Comparison of ENCODE assay signal across 7 mouse cellular contexts in the genomic region with DNA sequence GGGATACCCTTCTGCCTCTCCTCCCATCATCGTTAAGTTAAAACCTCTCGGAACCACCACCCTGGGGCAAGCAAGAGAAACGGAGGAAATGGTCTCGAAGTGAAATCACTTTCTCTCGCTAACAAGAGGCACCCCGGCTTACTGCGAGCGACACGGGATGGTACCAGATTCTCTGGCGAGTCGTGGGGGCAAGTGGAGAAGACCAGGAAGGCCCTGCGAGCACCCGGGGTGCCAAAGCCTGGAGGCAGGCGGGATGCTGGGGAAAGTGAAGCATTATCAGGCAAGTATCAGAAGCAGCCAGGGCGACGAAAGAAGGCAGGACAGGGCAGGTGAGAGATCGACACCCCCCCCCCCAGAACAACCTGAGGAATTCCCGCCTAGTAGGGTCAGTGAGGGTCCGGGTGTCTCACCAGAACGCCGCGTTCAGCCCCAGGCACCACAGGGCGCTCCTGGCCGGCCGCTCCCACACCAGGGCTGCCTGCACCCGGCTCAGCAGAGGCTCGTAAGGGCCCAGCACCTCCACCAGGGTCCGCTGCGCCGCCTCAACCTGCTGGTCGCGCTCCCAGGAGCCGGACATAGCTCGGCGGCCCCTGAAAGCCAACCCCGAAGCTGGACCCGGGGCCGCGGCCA. TPM values are rescaled to one million over a fixed set of nuclear protein-coding genes. Genes with fewer than 3 reads are reported as not detected.
DNase-seq lines count a peak whose midpoint lies in the region; ATAC-seq and TF ChIP-seq lines count a peak whose summit lies in the region.

No protein-coding gene starts in this region.

- DNase-seq in right cerebral cortex, postnatal 4 days: peak; percentile 12
- DNase-seq in right cerebral cortex, postnatal 10 days (ENCODE audit: low spot score in 2 of 2): no peak
- DNase-seq in hindbrain, postnatal 0 days (ENCODE audit: low spot score): no peak
- no peak for DNase-seq in midbrain, embryonic 11.5 days (ENCODE audit: low spot score, missing footprints)
- no peak for DNase-seq in urinary bladder, postnatal 10 days (ENCODE audit: low spot score)
- DNase-seq in adrenal gland, adult (ENCODE audit: inconsistent age in 2 of 2, low spot score in 1 of 2): no peak

- peak; percentile 79; the same call in 1 of the 2 replicates for ATAC-seq in embryonic facial prominence, embryonic 12.5 days (ENCODE audit: insufficient number of reproducible peaks, insufficient read depth, low FRiP score, low TSS enrichment)
- peak; percentile 71 for ATAC-seq in hindbrain, postnatal 0 days
- peak; percentile 80 for ATAC-seq in midbrain, embryonic 11.5 days (ENCODE audit: low FRiP score)

- no peaks in the 10 kb centered on the region for H3K9me3 ChIP-seq in embryonic facial prominence, embryonic 12.5 days
- H3K9me3 ChIP-seq in hindbrain, postnatal 0 days (ENCODE audit: low read length): no peaks in the 10 kb centered on the region
- no peaks in the 10 kb centered on the region for H3K9me3 ChIP-seq in midbrain, embryonic 11.5 days (ENCODE audit: control insufficient read depth, low read length)

- peak overlapping the region; percentile 86 for H3K27ac ChIP-seq in embryonic facial prominence, embryonic 12.5 days
- H3K27ac ChIP-seq in hindbrain, postnatal 0 days: peak overlapping the region; percentile 94
- peak overlapping the region; percentile 58 for H3K27ac ChIP-seq in midbrain, embryonic 11.5 days (ENCODE audit: low read depth, low read length)

- H3K4me3 ChIP-seq in embryonic facial prominence, embryonic 12.5 days: peak overlapping the region; percentile 92
- H3K4me3 ChIP-seq in hindbrain, postnatal 0 days (ENCODE audit: low read length): peak overlapping the region; percentile 97
- H3K4me3 ChIP-seq in midbrain, embryonic 11.5 days (ENCODE audit: low read depth, low read length): peak overlapping the region; percentile 87

- under 1% methylated on average over 35 of the region's 39 CpGs for WGBS in embryonic facial prominence, embryonic 12.5 days
- WGBS in hindbrain, postnatal 0 days: under 1% methylated on average over 39 of the region's 39 CpGs
- WGBS in midbrain, embryonic 11.5 days: 2% methylated on average over 37 of the region's 39 CpGs

- peak overlapping the region; percentile 96 for H3K4me2 ChIP-seq in embryonic facial prominence, embryonic 12.5 days (replicated peaks)
- H3K4me2 ChIP-seq in hindbrain, postnatal 0 days (ENCODE audit: low read depth, low read length): peak overlapping the region; percentile 78
- H3K4me2 ChIP-seq in midbrain, embryonic 11.5 days: peak overlapping the region; percentile 65

- H3K9ac ChIP-seq in embryonic facial prominence, embryonic 12.5 days: peak overlapping the region; percentile 93
- peak overlapping the region; percentile 93 for H3K9ac ChIP-seq in hindbrain, postnatal 0 days (replicated peaks; ENCODE audit: low read length)
- peak overlapping the region; percentile 92 for H3K9ac ChIP-seq in midbrain, embryonic 11.5 days (ENCODE audit: low read length)

- TF ChIP-seq CTCF in hindbrain, postnatal 0 days (IDR thresholded peaks at IDR 0.05; ENCODE audit: low read depth): peak; percentile 24; the same call in 1 of the 2 replicates

- H3K36me3 ChIP-seq in embryonic facial prominence, embryonic 12.5 days: peaks cover 24% of the 10 kb centered on the region
- H3K36me3 ChIP-seq in hindbrain, postnatal 0 days (ENCODE audit: insufficient read depth, low read length): peaks cover 6% of the 10 kb centered on the region
- peaks cover 2% of the 10 kb centered on the region for H3K36me3 ChIP-seq in midbrain, embryonic 11.5 days (ENCODE audit: control insufficient read depth, insufficient read depth, low read length)

- peaks cover 27% of the 10 kb centered on the region for H3K4me1 ChIP-seq in embryonic facial prominence, embryonic 12.5 days
- peaks cover 14% of the 10 kb centered on the region; the same call in 1 of the 2 replicates for H3K4me1 ChIP-seq in hindbrain, postnatal 0 days (ENCODE audit: insufficient read depth, low read length)
- H3K4me1 ChIP-seq in midbrain, embryonic 11.5 days (ENCODE audit: control insufficient read depth, insufficient read depth, low read length): peaks cover 17% of the 10 kb centered on the region

- no peaks in the 10 kb centered on the region for H3K27me3 ChIP-seq in embryonic facial prominence, embryonic 12.5 days
- H3K27me3 ChIP-seq in hindbrain, postnatal 0 days (ENCODE audit: insufficient read depth, low read length): no peaks in the 10 kb centered on the region
- H3K27me3 ChIP-seq in midbrain, embryonic 11.5 days (ENCODE audit: control insufficient read depth, insufficient read depth, low read length): no peaks in the 10 kb centered on the region

RNA-seq across cellular contexts. Expression of gene Retreg3, which starts 0.4 kb away (rescaled TPM):
- 17.0 and 18.6 TPM in 2 replicates for polyA plus RNA-seq in embryonic facial prominence, embryonic 12.5 days (2016; fragmentation: Nextera tagmentation; extraction: Ambion mirVana)
- total RNA-seq in hindbrain, postnatal 0 days (2014; rRNA removed): 56.8 and 68.4 TPM in 2 replicates
- 23.4 and 24.7 TPM in 2 replicates for polyA plus RNA-seq in hindbrain, postnatal 0 days (2015; fragmentation: Nextera tagmentation; extraction: Ambion mirVana)
- 11.0 and 11.4 TPM in 2 replicates for polyA plus RNA-seq in midbrain, embryonic 11.5 days (2014; fragmentation: Nextera tagmentation; extraction: Ambion mirVana)

RNA-seq across cellular contexts. Expression of gene Tubg1, which starts 0.5 kb away (rescaled TPM):
- 81.7 and 83.6 TPM in 2 replicates for polyA plus RNA-seq in embryonic facial prominence, embryonic 12.5 days (2016; fragmentation: Nextera tagmentation; extraction: Ambion mirVana)
- 59.3 and 68.3 TPM in 2 replicates for total RNA-seq in hindbrain, postnatal 0 days (2014; rRNA removed)
- 71.5 and 72.8 TPM in 2 replicates for polyA plus RNA-seq in hindbrain, postnatal 0 days (2015; fragmentation: Nextera tagmentation; extraction: Ambion mirVana)
- polyA plus RNA-seq in midbrain, embryonic 11.5 days (2014; fragmentation: Nextera tagmentation; extraction: Ambion mirVana): 96.3 and 108 TPM in 2 replicates

RNA-seq across cellular contexts. Expression of gene Psmc3ip, which starts 24.0 kb away (rescaled TPM):
- polyA plus RNA-seq in embryonic facial prominence, embryonic 12.5 days (2016; fragmentation: Nextera tagmentation; extraction: Ambion mirVana): 45.7 and 46.0 TPM in 2 replicates
- total RNA-seq in hindbrain, postnatal 0 days (2014; rRNA removed): 2.9 and 5.5 TPM in 2 replicates
- polyA plus RNA-seq in hindbrain, postnatal 0 days (2015; fragmentation: Nextera tagmentation; extraction: Ambion mirVana): 16.3 and 17.5 TPM in 2 replicates
- polyA plus RNA-seq in midbrain, embryonic 11.5 days (2014; fragmentation: Nextera tagmentation; extraction: Ambion mirVana): 57.0 and 64.8 TPM in 2 replicates

RNA-seq across cellular contexts. Expression of gene Mlx, which starts 32.2 kb away (rescaled TPM):
- 37.8 and 42.8 TPM in 2 replicates for polyA plus RNA-seq in embryonic facial prominence, embryonic 12.5 days (2016; fragmentation: Nextera tagmentation; extraction: Ambion mirVana)
- total RNA-seq in hindbrain, postnatal 0 days (2014; rRNA removed): 42.2 and 75.2 TPM in 2 replicates
- 58.3 and 61.0 TPM in 2 replicates for polyA plus RNA-seq in hindbrain, postnatal 0 days (2015; fragmentation: Nextera tagmentation; extraction: Ambion mirVana)
- 38.0 and 47.0 TPM in 2 replicates for polyA plus RNA-seq in midbrain, embryonic 11.5 days (2014; fragmentation: Nextera tagmentation; extraction: Ambion mirVana)

RNA-seq across cellular contexts. Expression of gene Tubg2, which starts 36.5 kb away (rescaled TPM):
- 9.4 and 10.8 TPM in 2 replicates for polyA plus RNA-seq in embryonic facial prominence, embryonic 12.5 days (2016; fragmentation: Nextera tagmentation; extraction: Ambion mirVana)
- 29.7 and 40.8 TPM in 2 replicates for total RNA-seq in hindbrain, postnatal 0 days (2014; rRNA removed)
- 57.7 and 62.8 TPM in 2 replicates for polyA plus RNA-seq in hindbrain, postnatal 0 days (2015; fragmentation: Nextera tagmentation; extraction: Ambion mirVana)
- polyA plus RNA-seq in midbrain, embryonic 11.5 days (2014; fragmentation: Nextera tagmentation; extraction: Ambion mirVana): 3.4 and 5.1 TPM in 2 replicates
